Comparison of ENCODE assay signal across 8 mouse cellular contexts in the genomic region with DNA sequence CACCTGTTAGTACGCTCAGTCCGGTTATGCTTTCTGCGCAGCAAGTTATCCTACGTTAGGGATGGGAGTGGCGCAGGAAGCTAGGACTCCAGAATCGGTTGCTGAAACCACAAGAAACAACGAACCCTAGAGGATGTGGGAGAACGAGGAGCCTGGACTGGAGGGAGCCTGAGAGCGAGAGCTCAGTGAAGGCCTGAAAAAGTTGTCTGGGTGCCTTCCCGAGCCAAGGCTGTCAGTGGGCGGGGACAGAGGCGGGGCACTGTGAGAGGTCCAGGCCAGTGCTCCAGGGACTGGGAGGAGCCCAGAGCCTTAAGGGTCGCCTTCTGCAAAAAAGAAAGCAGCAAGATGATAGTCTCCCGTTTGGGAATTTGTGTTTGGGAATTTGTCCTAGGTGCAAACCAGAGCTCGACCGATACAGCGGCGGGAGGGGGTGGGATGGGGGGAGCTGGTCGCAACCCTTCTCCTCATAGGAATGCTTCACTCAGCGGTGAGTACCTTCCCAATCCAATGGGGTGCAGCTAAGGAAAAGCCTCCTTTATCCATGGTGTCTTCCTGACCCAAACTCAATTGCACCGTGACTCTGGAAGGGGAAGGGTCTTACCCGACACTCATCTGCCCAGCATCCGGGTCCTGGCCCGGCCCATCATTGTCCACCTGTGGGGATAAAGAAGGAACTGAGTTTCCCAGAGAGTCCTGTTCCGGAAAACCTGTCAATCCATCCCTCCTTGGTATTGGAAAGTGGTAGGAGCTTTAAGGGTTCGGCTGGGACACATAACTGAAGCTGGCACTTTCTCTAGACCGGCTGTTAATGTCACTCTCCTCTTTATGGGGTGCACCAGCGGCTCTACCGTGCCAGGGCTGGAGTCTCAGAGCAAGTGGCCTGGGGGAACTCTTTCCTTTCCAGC.
DNase-seq lines count a peak whose midpoint lies in the region; ATAC-seq and TF ChIP-seq lines count a peak whose summit lies in the region.

No protein-coding gene starts in this region.

- peak overlapping the region; percentile 60 for H3K4me3 ChIP-seq in E14TG2a.4 (replicated peaks; ENCODE audit: low read length)
- peak overlapping the region; percentile 30 for H3K4me3 ChIP-seq in intestine, embryonic 14.5 days (ENCODE audit: low read depth, low read length)
- H3K4me3 ChIP-seq in liver, embryonic 14.5 days (ENCODE audit: insufficient read depth in 1 of 2, low read depth in 2 of 2, low read length in 2 of 2): no peak overlapping the region
- peak overlapping the region; percentile 22 for H3K4me3 ChIP-seq in neural tube, embryonic 14.5 days (ENCODE audit: low read depth, low read length)

- H3K36me3 ChIP-seq in E14TG2a.4 (ENCODE audit: insufficient read depth, low read length): no peaks in the 10 kb centered on the region
- H3K36me3 ChIP-seq in intestine, embryonic 14.5 days (ENCODE audit: control insufficient read depth, insufficient read depth, low read length): no peaks in the 10 kb centered on the region
- H3K36me3 ChIP-seq in liver, embryonic 14.5 days (replicated peaks; ENCODE audit: control insufficient read depth, insufficient read depth, low read depth): no peaks in the 10 kb centered on the region
- H3K36me3 ChIP-seq in neural tube, embryonic 14.5 days (ENCODE audit: control insufficient read depth, insufficient read depth, low read length): no peaks in the 10 kb centered on the region

- peak overlapping the region; percentile 59 for H3K4me2 ChIP-seq in intestine, embryonic 14.5 days (ENCODE audit: low read length)
- peak overlapping the region; percentile 18; the same call in 1 of the 2 replicates for H3K4me2 ChIP-seq in liver, embryonic 14.5 days (ENCODE audit: low read depth)
- H3K4me2 ChIP-seq in neural tube, embryonic 14.5 days (ENCODE audit: low read depth, low read length): peak overlapping the region; percentile 52

- TF ChIP-seq CTCF in E14TG2a.4 (conservative IDR thresholded peaks at IDR 0.05; ENCODE audit: low read length): no peak
- TF ChIP-seq CTCF in liver, embryonic 14.5 days (IDR thresholded peaks at IDR 0.05; ENCODE audit: low read depth): no peak

- H3K9me3 ChIP-seq in E14TG2a.4 (ENCODE audit: low read length): peaks cover 4% of the 10 kb centered on the region
- no peaks in the 10 kb centered on the region for H3K9me3 ChIP-seq in intestine, embryonic 14.5 days (ENCODE audit: control insufficient read depth, low read length)
- no peaks in the 10 kb centered on the region for H3K9me3 ChIP-seq in liver, embryonic 14.5 days (ENCODE audit: control insufficient read depth, low read length)
- no peaks in the 10 kb centered on the region for H3K9me3 ChIP-seq in neural tube, embryonic 14.5 days (ENCODE audit: control insufficient read depth, low read length)

- H3K9ac ChIP-seq in intestine, embryonic 14.5 days (ENCODE audit: low read length): no peak overlapping the region; the same call in 1 of the 2 replicates
- no peak overlapping the region for H3K9ac ChIP-seq in liver, embryonic 14.5 days (replicated peaks)
- H3K9ac ChIP-seq in neural tube, embryonic 14.5 days (replicated peaks; ENCODE audit: low read depth, low read length): no peak overlapping the region

- peak; percentile 76 for ATAC-seq in intestine, embryonic 14.5 days (replicated peaks; ENCODE audit: low FRiP score, low TSS enrichment, low read depth)
- ATAC-seq in liver, embryonic 14.5 days (ENCODE audit: insufficient read depth): no peak
- no peak for ATAC-seq in neural tube, embryonic 14.5 days (ENCODE audit: low read depth)
- ATAC-seq in monocyte, adult 5-6 weeks (replicated peaks; ENCODE audit: insufficient number of reproducible peaks, low FRiP score, low TSS enrichment, poor library complexity, severe bottlenecking): no peak

- no peak for TF ChIP-seq EP300 in liver, embryonic 14.5 days (IDR thresholded peaks at IDR 0.05; ENCODE audit: low read depth)

- peaks cover 11% of the 10 kb centered on the region for H3K4me1 ChIP-seq in E14TG2a.4 (replicated peaks; ENCODE audit: low read depth, low read length)
- H3K4me1 ChIP-seq in intestine, embryonic 14.5 days (replicated peaks; ENCODE audit: control insufficient read depth, insufficient read depth, low read length): no peaks in the 10 kb centered on the region
- no peaks in the 10 kb centered on the region for H3K4me1 ChIP-seq in liver, embryonic 14.5 days (replicated peaks; ENCODE audit: control insufficient read depth in 2 of 2, insufficient read depth in 2 of 2, low read length in 1 of 2)
- H3K4me1 ChIP-seq in neural tube, embryonic 14.5 days (ENCODE audit: control insufficient read depth, insufficient read depth, low read length): 0 out of 2 replicates have a peak, but pooled peaks cover 2% of the 10 kb centered on the region

- 3% methylated on average over 29 of the region's 29 CpGs for WGBS in intestine, embryonic 14.5 days
- WGBS in liver, embryonic 14.5 days (ENCODE audit: insufficient replicate concordance): 6% methylated on average over 29 of the region's 29 CpGs
- 5% methylated on average over 29 of the region's 29 CpGs for WGBS in neural tube, embryonic 14.5 days

- H3K27me3 ChIP-seq in E14TG2a.4 (ENCODE audit: insufficient read depth, low read length): peaks cover 20% of the 10 kb centered on the region
- no peaks in the 10 kb centered on the region for H3K27me3 ChIP-seq in intestine, embryonic 14.5 days (replicated peaks; ENCODE audit: control insufficient read depth, insufficient read depth, low read length)
- no peaks in the 10 kb centered on the region for H3K27me3 ChIP-seq in liver, embryonic 14.5 days (ENCODE audit: control insufficient read depth, insufficient read depth, low read length)
- no peaks in the 10 kb centered on the region; the same call in 1 of the 2 replicates for H3K27me3 ChIP-seq in neural tube, embryonic 14.5 days (ENCODE audit: control insufficient read depth, insufficient read depth, low read length)

- H3K27ac ChIP-seq in intestine, embryonic 14.5 days (ENCODE audit: low read depth): no peak overlapping the region
- no peak overlapping the region for H3K27ac ChIP-seq in liver, embryonic 14.5 days
- no peak overlapping the region for H3K27ac ChIP-seq in neural tube, embryonic 14.5 days (ENCODE audit: low read depth, low read length)

- DNase-seq in adrenal gland, postnatal 4 days (ENCODE audit: low spot score in 2 of 2): peak; percentile 33 to 40
- peak; percentile 22 for DNase-seq in gastrocnemius, postnatal 25 days
- DNase-seq in intestine, embryonic 14.5 days (ENCODE audit: low spot score): peak; percentile 79
- no peak for DNase-seq in liver, embryonic 14.5 days (ENCODE audit: low read depth in 3 of 3, low spot score in 3 of 3)
- DNase-seq in natural killer cell, adult 2 months (ENCODE audit: low spot score in 2 of 2): no peak

Comparison
In these comparisons a context has a peak if more than half of its experiments do, and no peak if none do; other contexts are left out.
1. H3K4me3 ChIP-seq: peak in E14TG2a.4 (single experiment), intestine, embryonic 14.5 days (single experiment) and neural tube, embryonic 14.5 days (single experiment); none in liver, embryonic 14.5 days (0 of 2).
2. DNase-seq: peak in adrenal gland, postnatal 4 days (2 of 2), gastrocnemius, postnatal 25 days (single experiment) and intestine, embryonic 14.5 days (single experiment); none in liver, embryonic 14.5 days (0 of 3) and natural killer cell, adult 2 months (0 of 2).
3. Peak in every context shown above with its lines, with median percentiles within 50 percentile points of each other: H3K4me2 ChIP-seq.